Mouse (Mus musculus) thymus, postnatal 0 days (tissue): Measurements from ENCODE around the gene Vwa2. TPM values are rescaled to one million over a fixed set of nuclear protein-coding genes. Genes with fewer than 3 reads are reported as not detected.

Source experiments
- DNase-seq: peaks from one replicate; pipeline ENCODE4 v3.0.0-alpha.2; 2015; ENCODE audit warnings: low spot score
- polyA plus RNA-seq: library from polyadenylated mRNA; unstranded; fragments of >200 nt; fragmentation: Nextera tagmentation; extraction: Ambion mirVana; gene quantifications from 2 replicates; pipeline ENCODE4 v1.2.1, GENCODE M21; 2015

The Vwa2 gene
- polyA plus RNA-seq, 1 experiment from 2014 or later = 0.73 TPM

DNA sequence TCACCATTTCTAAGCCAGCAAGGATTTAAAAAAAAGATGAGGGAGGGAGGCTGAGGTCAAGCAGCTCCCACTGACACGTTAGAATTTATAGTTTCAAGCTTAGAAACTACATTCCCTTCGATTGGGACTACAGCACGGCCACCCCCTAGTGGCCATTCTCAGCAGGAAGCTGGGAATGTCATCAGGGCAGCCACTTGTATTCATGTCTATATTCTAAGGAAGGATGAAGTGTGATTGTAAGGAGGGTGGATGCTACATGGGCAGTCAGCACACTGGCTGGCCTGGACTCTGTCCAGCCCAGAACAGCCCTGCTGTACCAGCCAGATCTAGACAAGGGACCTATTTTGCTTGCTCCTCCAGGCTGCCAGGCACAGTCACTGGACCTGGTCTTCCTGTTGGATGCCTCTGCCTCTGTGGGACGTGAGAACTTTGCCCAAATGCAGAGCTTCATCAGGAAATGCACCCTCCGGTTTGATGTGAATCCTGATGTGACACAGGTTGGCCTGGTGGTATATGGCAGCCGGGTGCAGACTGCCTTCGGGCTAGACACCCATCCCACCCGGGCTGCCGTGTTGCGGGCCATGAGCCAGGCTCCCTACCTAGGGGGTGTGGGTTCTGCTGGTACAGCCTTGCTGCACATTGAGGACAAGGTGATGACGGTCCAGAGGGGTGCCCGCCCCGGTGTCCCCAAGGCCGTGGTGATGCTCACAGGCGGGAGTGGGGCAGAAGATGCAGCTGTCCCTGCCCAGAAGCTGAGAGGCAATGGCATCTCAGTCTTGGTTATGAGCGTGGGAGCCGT lies 34.6 kb downstream of the Vwa2 start:
- DNase-seq = peak; percentile 41

DNA sequence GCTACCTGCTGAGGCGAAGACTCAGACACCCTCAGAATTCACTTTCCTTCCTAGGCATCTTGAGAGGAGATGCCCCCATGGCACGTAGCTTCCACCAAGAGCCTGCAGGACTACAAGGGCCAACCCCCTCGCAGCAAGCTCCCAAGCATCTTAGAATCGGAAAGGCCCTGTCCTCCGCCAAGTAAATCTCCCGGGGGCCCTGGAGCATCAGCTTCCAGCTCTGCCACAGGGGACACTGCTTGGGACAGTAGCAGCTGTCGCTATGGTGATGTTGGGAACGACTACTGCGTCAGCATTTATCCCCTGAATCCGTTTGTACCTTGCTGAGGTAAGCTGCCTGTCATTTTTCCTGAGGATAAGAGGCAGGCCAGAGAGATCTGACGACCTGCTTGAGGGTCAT lies 36.5 kb downstream of the Vwa2 start:
- DNase-seq = no peak

DNA sequence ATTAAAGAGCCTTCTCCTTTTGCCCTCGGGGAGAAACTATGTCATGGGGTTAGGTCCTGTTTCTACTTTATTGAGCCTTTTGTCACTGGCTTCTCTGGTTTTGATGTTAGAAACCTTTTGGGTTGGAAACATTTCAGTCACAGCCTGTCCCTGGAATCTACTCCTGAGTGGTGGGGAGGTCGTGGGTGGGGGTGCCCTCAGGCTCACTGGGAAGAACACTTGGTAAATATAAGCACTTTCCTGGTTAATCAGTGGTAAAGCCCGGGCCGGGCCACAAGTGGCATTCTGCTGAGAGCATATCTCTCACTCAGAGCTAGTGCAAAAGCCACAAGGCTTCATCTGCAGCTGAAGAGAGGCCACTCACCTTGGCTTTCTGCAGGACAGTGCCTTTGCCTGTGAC lies 39.7 kb downstream of the Vwa2 start:
- DNase-seq = no peak

GRCm38 (mm10) chr19:56914658-56915057 lies 40.6 kb downstream of the Vwa2 start:
- no peak for DNase-seq

DNA sequence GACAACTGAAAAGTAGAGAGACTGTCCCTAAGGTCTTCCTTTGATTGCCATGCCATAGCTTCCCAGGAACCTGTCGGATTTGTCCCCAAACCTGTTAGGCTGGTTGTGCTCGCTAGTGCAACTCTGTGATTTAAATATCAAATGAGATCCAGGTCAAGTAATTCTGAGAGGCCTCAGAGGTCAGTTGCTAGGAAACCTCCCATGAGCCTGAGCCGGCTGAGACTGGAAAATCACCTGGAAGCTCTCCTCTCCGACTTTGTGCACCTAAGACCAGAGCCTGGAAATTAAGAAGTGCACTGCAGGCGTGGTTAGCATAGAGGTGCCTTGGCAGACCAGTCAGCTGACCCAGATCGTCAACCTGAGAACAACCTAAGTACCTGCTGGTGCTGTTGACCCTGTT lies 41.0 kb downstream of the Vwa2 start:
- no peak for DNase-seq

DNA sequence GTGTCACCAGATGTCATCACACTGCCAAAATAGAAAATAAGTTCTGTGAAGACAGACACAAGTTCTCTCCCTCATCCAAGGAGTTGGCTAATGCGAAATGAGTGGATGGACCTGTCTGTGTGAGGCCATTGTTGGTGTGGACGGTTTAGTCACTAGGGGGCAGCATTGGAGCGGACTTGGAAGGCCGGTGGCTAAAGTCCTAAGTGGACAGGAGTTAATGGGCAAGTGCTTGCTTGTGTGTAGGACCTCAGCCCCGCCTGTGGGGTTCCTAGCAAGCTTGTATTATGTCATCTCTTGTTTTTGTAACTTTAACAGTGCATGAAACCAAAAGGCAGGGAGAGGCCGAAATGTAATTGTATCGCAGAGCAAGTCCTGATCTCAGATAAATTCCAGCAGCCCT lies 45.6 kb downstream of the Vwa2 start:
- DNase-seq = peak; percentile 20

- no peak for DNase-seq
Measured at GRCm38 (mm10) chr19:56920232-56920631, 46.2 kb downstream of the Vwa2 start.

DNA sequence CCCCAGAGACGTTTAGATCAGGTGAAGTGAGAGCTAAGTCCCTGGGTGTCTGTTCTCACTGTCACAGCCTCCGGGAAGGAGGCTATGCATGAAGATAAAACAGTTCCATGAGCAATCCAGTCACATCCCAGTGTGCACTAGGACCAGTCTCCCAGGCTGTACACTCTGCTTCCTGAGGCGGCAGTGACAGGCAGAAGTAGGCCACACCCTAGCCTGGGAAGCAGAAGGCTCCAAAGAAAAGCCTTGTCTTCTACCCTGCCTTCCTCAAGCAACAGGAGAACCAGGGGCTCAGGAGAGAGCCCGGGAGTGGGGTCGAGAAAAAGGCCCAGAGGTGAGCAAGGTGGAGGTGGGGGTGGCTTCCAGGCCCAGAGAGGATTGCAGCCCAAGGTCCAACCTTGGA lies 47.7 kb downstream of the Vwa2 start:
- DNase-seq = no peak

- no peak for DNase-seq
Measured at GRCm38 (mm10) chr19:56929392-56929791, 55.3 kb downstream of the Vwa2 start.

GRCm38 (mm10) chr19:56930029-56930428 lies 56.0 kb downstream of the Vwa2 start:
- no peak for DNase-seq

DNA sequence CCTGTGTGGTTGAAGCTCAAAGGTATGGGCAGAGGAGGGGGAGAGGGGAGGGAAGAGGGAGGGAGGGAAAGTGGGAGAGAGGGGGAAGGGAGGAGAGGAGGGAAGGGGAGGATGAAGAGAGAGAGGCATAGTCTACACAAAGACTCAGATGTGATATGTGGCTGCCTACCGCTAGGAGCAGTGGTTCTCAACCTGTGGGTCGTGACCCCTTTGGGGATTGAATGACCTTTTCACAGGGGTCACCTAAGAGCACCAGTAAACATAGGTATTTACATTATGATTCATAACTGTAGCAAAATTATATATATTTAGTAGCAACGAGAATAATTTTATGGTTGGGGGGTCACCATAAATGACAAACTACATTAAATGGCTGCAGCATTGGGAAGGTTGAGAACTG lies 59.8 kb downstream of the Vwa2 start:
- no peak for DNase-seq

- no peak for DNase-seq
Measured at GRCm38 (mm10) chr19:56935111-56935510, 61.1 kb downstream of the Vwa2 start.

DNA sequence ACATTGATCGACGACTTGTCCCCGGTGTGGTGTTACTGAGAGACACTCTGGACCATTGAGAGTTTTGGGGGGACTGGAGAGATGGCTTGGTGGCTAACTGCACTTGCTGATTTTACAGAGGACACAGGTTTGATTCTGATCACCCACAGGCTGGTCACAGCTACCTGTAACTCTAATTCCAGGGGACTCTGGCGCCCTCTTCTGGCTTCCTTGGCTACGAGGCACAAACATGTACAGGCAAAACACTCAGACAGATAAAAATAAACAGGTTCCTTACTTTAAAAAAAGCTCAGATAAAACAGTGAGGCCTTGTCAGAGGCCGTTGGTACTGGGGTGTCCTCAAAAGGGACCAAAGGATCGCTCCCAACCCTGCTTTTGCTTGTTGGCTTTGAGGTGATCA lies 61.7 kb downstream of the Vwa2 start:
- DNase-seq = no peak

DNA sequence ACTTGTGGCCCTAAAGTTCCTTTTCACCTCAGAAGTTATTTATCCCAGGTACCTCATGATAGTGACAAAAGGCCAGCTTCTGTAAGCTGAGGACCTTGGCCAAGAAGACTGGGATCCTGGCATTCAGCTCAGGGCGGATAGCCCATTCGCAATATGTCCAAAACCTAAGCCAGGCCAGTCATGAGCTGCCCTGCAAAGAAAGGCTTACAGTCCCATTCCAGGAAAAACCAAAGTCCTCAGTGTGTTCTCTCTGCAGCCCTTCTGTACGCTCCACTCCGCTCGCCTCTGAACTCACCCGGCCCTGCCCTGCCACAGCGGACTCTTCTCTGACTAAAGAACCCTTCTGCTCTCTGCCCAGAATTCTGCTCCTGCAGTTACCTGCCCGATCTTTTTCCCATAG lies 62.2 kb downstream of the Vwa2 start:
- no peak for DNase-seq

DNA sequence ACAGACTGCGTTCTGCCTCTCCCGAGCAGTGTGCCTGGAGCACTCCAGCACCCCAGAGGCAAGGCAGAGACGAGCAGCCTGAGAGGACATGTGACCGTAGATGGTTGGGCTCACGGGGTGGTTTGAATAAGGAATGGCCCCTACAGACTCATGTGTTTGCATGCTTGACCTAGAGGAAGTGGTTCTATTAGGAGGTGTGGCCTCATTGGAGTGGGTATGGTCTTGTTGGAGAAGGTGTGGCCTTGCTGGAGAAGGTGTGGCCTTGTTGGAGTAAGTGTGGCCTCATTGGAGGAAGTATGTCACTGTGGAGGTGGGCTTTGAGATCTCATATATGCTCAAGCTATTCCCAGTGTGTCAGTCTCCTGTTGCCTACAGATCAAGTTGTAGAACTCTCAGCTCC lies 63.9 kb downstream of the Vwa2 start:
- no peak for DNase-seq

- DNase-seq = no peak
Measured at GRCm38 (mm10) chr19:56939826-56940225, 65.8 kb downstream of the Vwa2 start.

DNA sequence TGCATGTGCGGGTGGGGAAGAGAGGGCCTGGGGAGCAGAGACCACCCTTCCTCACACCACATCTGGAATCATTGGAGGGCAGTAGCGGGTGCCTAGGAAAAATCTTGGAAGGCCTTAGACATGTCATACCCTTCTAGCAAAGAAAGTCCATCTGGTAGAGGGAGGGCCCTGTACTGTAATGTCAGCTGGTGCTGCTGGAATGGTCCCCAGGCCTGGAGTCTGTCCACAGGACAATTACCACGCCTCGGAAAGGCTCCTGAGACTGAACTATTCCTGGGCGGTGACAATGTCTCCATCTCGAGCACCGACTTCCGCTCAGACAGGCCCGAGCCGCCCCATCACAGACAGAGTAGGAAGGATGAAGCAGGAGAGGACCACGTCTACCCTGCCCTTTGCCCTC lies 66.5 kb downstream of the Vwa2 start:
- no peak for DNase-seq

- DNase-seq = no peak
Measured at GRCm38 (mm10) chr19:56942216-56942615, 68.2 kb downstream of the Vwa2 start.

DNA sequence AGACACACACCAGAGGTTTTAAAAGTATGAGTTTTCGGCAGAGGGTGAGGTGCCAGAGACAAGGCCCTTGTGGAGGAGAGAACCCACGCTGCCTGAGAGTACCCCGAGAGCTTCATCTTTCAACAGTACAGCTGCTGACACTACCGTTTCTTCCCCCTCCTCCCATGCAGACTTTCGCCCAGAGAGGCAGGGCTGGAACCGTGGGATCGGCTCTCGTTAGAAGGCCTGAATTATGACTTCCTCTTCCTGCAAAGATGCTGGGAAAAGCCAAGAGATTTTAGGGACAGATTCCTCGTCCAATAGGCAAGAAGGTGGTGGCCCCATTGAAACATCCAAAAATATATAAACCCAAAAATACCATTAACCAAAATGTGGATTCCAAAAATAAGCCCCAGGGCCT lies 70.2 kb downstream of the Vwa2 start:
- DNase-seq = no peak

DNA sequence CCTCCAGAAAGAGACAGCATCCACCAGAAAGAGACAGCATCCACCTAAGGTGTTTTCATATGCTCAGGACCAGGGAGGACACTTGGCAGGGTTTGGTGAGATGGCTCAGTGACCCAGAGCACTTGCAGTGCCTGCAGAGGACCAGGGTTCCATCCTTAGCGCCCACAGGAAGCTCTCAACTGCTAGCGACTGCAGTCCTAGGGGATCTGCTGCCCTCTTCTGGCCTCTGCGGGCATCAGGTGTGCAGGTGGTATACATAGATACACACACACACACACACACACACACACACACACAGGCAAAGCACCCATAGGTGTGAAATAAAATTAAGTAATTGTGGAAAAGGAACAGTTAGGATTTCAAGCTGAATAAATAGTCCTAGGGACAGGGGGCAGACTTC lies 70.8 kb downstream of the Vwa2 start:
- DNase-seq = no peak

- no peak for DNase-seq
Measured at GRCm38 (mm10) chr19:56945621-56946020, 71.6 kb downstream of the Vwa2 start.

DNA sequence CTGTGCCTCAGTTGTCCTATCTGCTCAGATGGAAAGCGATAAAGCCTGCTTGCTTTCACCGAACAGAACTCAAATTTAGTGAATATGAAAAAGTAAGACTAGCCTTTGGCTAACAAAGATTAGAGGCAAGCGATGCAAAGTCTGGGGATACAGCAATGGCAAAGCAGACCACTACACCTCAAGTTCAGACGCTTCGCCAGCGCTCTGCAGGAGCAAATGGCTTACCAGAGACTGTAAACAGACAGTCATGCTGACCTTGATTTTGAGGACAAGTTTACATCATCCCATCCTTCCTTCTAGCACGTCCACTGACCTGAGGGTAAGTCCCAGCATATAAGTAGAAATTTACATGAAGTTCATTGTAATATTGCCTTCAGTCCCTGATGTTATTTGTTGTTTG lies 72.2 kb downstream of the Vwa2 start:
- DNase-seq = no peak

DNA sequence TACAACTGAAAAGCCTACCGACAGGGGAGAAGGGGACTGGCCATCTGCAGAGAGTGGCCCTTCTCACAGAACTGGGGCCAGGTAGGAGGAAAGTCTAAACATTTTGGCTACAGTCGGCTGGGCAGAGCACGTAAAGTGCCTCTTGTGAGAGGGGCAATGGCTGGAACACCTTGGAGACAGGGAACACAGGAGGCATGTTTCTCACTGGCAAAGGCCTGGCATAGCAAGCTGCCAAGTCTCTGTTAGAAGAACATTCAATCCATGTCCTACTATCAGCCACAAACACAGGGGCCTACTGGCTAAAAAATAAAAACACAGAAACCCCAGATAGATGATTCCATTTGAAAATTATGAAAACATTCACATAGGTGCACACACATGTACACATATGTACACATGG lies 72.7 kb downstream of the Vwa2 start:
- no peak for DNase-seq
